Mouse (Mus musculus) stomach, adult 2 months (tissue): ENCODE results near the gene Tex9. TPM values are rescaled to one million over a fixed set of nuclear protein-coding genes. Genes with fewer than 3 reads are reported as not detected.

ENCODE experiments used
- polyA plus RNA-seq: library from polyadenylated mRNA; depleted of rRNA; stranded (reverse); fragments of >200 nt; gene quantifications from 2 replicates; pipeline ENCODE4 v1.2.3, GENCODE M21; 2012; rRNA removed

Tex9 gene
- 0.18 and 1.0 TPM in 2 replicates for polyA plus RNA-seq

GRCm38 (mm10) chr9:72492194-72492565 lies at the start of gene Tex9:
TSS of gene Tex9 (minus strand) at chr9:72492212.

GRCm38 (mm10) chr9:72531996-72532380 lies 40.0 kb upstream of the Tex9 start, which contains the start of gene Rfx7:
TSS of gene Rfx7 (plus strand) at chr9:72532240.

GRCm38 (mm10) chr9:72437822-72438701 lies 54.0 kb downstream of the Tex9 start, which contains the start of gene Mns1:
TSS of gene Mns1 (plus strand) at chr9:72438011.

Other genes starting within 250 kb of the Tex9 start
- 0.73 and 0.83 TPM in 2 replicates for gene Zfp280d, start 217.4 kb downstream of the Tex9 start, polyA plus RNA-seq
- gene Mns1, start 54.2 kb downstream of the Tex9 start, polyA plus RNA-seq = 0.02 and 0.04 TPM in 2 replicates
- 0.73 and 1.3 TPM in 2 replicates for gene Rfx7, start 40.0 kb upstream of the Tex9 start, polyA plus RNA-seq
- gene Nedd4, start 170.1 kb upstream of the Tex9 start, polyA plus RNA-seq = 19.7 and 34.5 TPM in 2 replicates